Mouse (Mus musculus) CH12.LX (cell line): ENCODE data around the gene Yap1. TPM values are rescaled to one million over a fixed set of nuclear protein-coding genes. Genes with fewer than 3 reads are reported as not detected.

Experiments
- DNase-seq: peaks from one replicate; pipeline ENCODE4 v3.0.0-alpha.2; 2013; ENCODE audit errors: extremely low read depth
- H3K27ac ChIP-seq: 2 replicates; pipeline ENCODE4 v1.5.1; 2012; ENCODE audit warnings: low read depth, mild to moderate bottlenecking, control low read depth, moderate library complexity; ENCODE audit not compliant: insufficient read depth
- H3K27me3 ChIP-seq: replicated peaks from 2 replicates; pipeline ENCODE3; 2012; ENCODE audit warnings: inconsistent platforms
- H3K36me3 ChIP-seq, 2 experiments: replicated peaks in 1 of 2; 2 replicates each; pipeline versions ENCODE3 to v1.6.1; 2012; ENCODE audit warnings: inconsistent platforms in 1 of 2, low read length in 1 of 2, mild to moderate bottlenecking in 1 of 2, mixed read lengths in 1 of 2, moderate library complexity in 1 of 2; ENCODE audit not compliant: control insufficient read depth in 1 of 2, insufficient read depth in 1 of 2
- H3K4me1 ChIP-seq, 2 experiments: 2 replicates each; pipeline ENCODE4 v1.6.1; 2012; ENCODE audit warnings: inconsistent platforms in 1 of 2, moderate library complexity in 1 of 2; ENCODE audit not compliant: insufficient read depth in 2 of 2, control insufficient read depth in 1 of 2
- H3K4me2 ChIP-seq: 2 replicates; pipeline ENCODE4 v1.6.1; 2012; ENCODE audit warnings: low read depth, mild to moderate bottlenecking, control low read depth; ENCODE audit not compliant: poor library complexity, insufficient read depth, severe bottlenecking
- H3K4me3 ChIP-seq, 3 experiments: fragments of 150-350 bp in 1 of 3; sonication (generic) in 1 of 3; replicated peaks in 1 of 3; 2 replicates each; pipeline versions ENCODE3 to v1.5.1; 2011 to 2012; ENCODE audit warnings: low read depth in 2 of 3, low read length in 2 of 3, mild to moderate bottlenecking in 2 of 3, moderate library complexity in 2 of 3, control low read depth in 1 of 3, improper control_type of control experiment in 1 of 3, inconsistent platforms in 1 of 3, mixed read lengths in 1 of 3; ENCODE audit not compliant: poor library complexity in 1 of 3
- H3K79me2 ChIP-seq: replicated peaks from 2 replicates; pipeline ENCODE4 v1.6.1; 2012; ENCODE audit warnings: mild to moderate bottlenecking, moderate library complexity; ENCODE audit not compliant: control insufficient read depth, poor library complexity, insufficient read depth, severe bottlenecking; ENCODE audit errors: extremely low read depth
- H3K9ac ChIP-seq: 2 replicates; pipeline ENCODE4 v1.6.1; 2012; ENCODE audit warnings: low read depth, mild to moderate bottlenecking, control low read depth, moderate library complexity; ENCODE audit not compliant: insufficient read depth
- H3K9me3 ChIP-seq: replicated peaks from 2 replicates; pipeline ENCODE3; 2012; ENCODE audit warnings: low read length, inconsistent platforms, mixed read lengths
- CHD1 ChIP-seq: IDR thresholded peaks from 2 replicates; pipeline ENCODE4 v1.6.1; 2012; ENCODE audit warnings: low read depth, low read length, improper control_type of control experiment, inconsistent platforms
- CHD2 ChIP-seq: IDR thresholded peaks from 2 replicates; pipeline ENCODE4 v1.6.1; 2011; ENCODE audit warnings: low read length, improper control_type of control experiment
- CTCF ChIP-seq, 2 experiments: IDR thresholded peaks in 1 of 2; conservative IDR thresholded peaks in 1 of 2; 2 replicates each; pipeline ENCODE4 v1.5.1; 2011 to 2012; ENCODE audit warnings: low read depth in 2 of 2, low read length in 2 of 2, improper control_type of control experiment in 1 of 2, inconsistent platforms in 1 of 2, mild to moderate bottlenecking in 1 of 2, moderate library complexity in 1 of 2
- E2F4 ChIP-seq: IDR thresholded peaks from 2 replicates; pipeline ENCODE4 v1.6.1; 2011; ENCODE audit warnings: low read depth, low read length, improper control_type of control experiment; ENCODE audit not compliant: insufficient replicate concordance
- EP300 ChIP-seq: IDR thresholded peaks from 2 replicates; pipeline ENCODE4 v1.6.1; 2011; ENCODE audit warnings: low read length, improper control_type of control experiment
- ETS1 ChIP-seq: conservative IDR thresholded peaks from 2 replicates; pipeline ENCODE4 v1.6.1; 2012; ENCODE audit warnings: low read depth, mild to moderate bottlenecking, inconsistent platforms, low read length, improper control_type of control experiment, moderate library complexity
- GABPA ChIP-seq: IDR thresholded peaks from 2 replicates; pipeline ENCODE4 v1.6.1; 2012; ENCODE audit warnings: low read depth, low read length, improper control_type of control experiment, inconsistent platforms; ENCODE audit not compliant: insufficient replicate concordance
- HCFC1 ChIP-seq: IDR thresholded peaks from 2 replicates; pipeline ENCODE4 v1.6.1; 2012; ENCODE audit warnings: low read depth, mild to moderate bottlenecking, inconsistent platforms, low read length, improper control_type of control experiment
- IRF4 ChIP-seq: IDR thresholded peaks from 2 replicates; pipeline ENCODE4 v1.6.1; 2014; ENCODE audit warnings: low read depth, mild to moderate bottlenecking, inconsistent platforms, low read length, improper control_type of control experiment
- JUN ChIP-seq: IDR thresholded peaks from 2 replicates; pipeline ENCODE4 v1.6.1; 2011; ENCODE audit warnings: low read depth, mild to moderate bottlenecking, low read length, improper control_type of control experiment, moderate library complexity; ENCODE audit not compliant: insufficient read depth
- JUND ChIP-seq: conservative IDR thresholded peaks from 2 replicates; pipeline ENCODE4 v1.6.1; 2011; ENCODE audit warnings: low read depth, low read length, improper control_type of control experiment
- MAFK ChIP-seq: IDR thresholded peaks from 2 replicates; pipeline ENCODE4 v1.6.1; 2011; ENCODE audit warnings: low read length, improper control_type of control experiment; ENCODE audit not compliant: insufficient replicate concordance
- MAX ChIP-seq: IDR thresholded peaks from 2 replicates; pipeline ENCODE4 v1.6.1; 2011; ENCODE audit warnings: low read length, improper control_type of control experiment
- MXI1 ChIP-seq: IDR thresholded peaks from 2 replicates; pipeline ENCODE4 v1.6.1; 2011; ENCODE audit warnings: mild to moderate bottlenecking, low read depth, low read length, improper control_type of control experiment
- POLR2A ChIP-seq: IDR thresholded peaks from 2 replicates; pipeline ENCODE4 v1.6.1; 2011; ENCODE audit warnings: low read depth, mild to moderate bottlenecking, improper control_type of control experiment, low read length
- POLR2AphosphoS2 ChIP-seq: IDR thresholded peaks from 2 replicates; pipeline ENCODE4 v1.6.1; 2011; ENCODE audit warnings: low read depth, low read length, improper control_type of control experiment
- RAD21 ChIP-seq: IDR thresholded peaks from 2 replicates; pipeline ENCODE4 v1.6.1; 2011; ENCODE audit warnings: low read depth, mild to moderate bottlenecking, low read length, improper control_type of control experiment, moderate library complexity
- RCOR1 ChIP-seq: conservative IDR thresholded peaks from 2 replicates; pipeline ENCODE4 v1.6.1; 2012; ENCODE audit warnings: low read depth, mild to moderate bottlenecking, inconsistent platforms, low read length, improper control_type of control experiment
- SIN3A ChIP-seq: IDR thresholded peaks from 2 replicates; pipeline ENCODE4 v1.6.1; 2012; ENCODE audit warnings: low read length, improper control_type of control experiment, inconsistent platforms
- SMC3 ChIP-seq: IDR thresholded peaks from 2 replicates; pipeline ENCODE4 v1.6.1; 2011; ENCODE audit warnings: low read depth, low read length, improper control_type of control experiment
- TBP ChIP-seq: conservative IDR thresholded peaks from 2 replicates; pipeline ENCODE4 v1.6.1; 2011; ENCODE audit warnings: low read depth, low read length, improper control_type of control experiment
- ZC3H11A ChIP-seq: IDR thresholded peaks from 2 replicates; pipeline ENCODE4 v1.6.1; 2012; ENCODE audit warnings: low read depth, mild to moderate bottlenecking, inconsistent platforms, low read length, improper control_type of control experiment
- dilution Hi-C: fragments of 300-500 bp; cut with MboI; formaldehyde crosslinking; loops from 2 replicates; pipeline ENCODE4 v1.14.3; 2020; ENCODE audit warnings: low sequenced_read_pairs; ENCODE audit not compliant: extremely low pct_unique_long_range_greater_than_20kb, extremely low pct_ligation_motif_present
- in situ Hi-C: fragments of 300-500 bp; cut with MboI; formaldehyde crosslinking; loops from 3 replicates; pipeline ENCODE4 v1.14.3; 2019; ENCODE audit warnings: low sequenced_read_pairs, low pct_ligation_motif_present, low pct_unique_long_range_greater_than_20kb, mixed read lengths
- polyA plus RNA-seq: library from polyadenylated mRNA; unstranded; fragments of >175 nt; gene quantifications from 2 replicates; pipeline ENCODE4 v1.2.1, GENCODE M21; 2012; ENCODE audit warnings: low read depth; ENCODE audit not compliant: insufficient read length
- total RNA-seq, 2 experiments: library from RNA; depleted of rRNA; stranded (reverse); fragments of 300-350 nt in 1 of 2; fragments of >200 nt in 1 of 2; gene quantifications; 2 replicates each; pipeline ENCODE4 v1.2.3; 2012 to 2014

Yap1 gene
- total and polyA plus RNA-seq, 3 experiments: 0.06 TPM; not detected in 2

GRCm38 (mm10) chr9:7902311-7902710 is 102.1 kb downstream of the Yap1 start:
- TF ChIP-seq GABPA (no peak), HCFC1 (no peak), MXI1 (no peak), POLR2A (no peak), JUND (no peak), RCOR1 (no peak), POLR2AphosphoS2 (no peak), CHD1 (no peak), CTCF (conservative IDR thresholded peaks at IDR 0.05 in 1 of 2, IDR thresholded peaks at IDR 0.05 in 1 of 2; ENCODE audit: low read depth in 2 of 2, low read length in 2 of 2) (no peak), CHD2 (no peak), E2F4 (no peak), SMC3 (no peak), MAFK (no peak)
- Histone ChIP-seq H3K27ac (no peak overlapping the region), H3K9ac (no peak overlapping the region), H3K27me3 (no peaks in the 10 kb centered on the region), H3K4me1 (peaks cover 0 to 9% of the 10 kb centered on the region in 2 experiments; a peak in 1 of 4 replicates), H3K9me3 (peaks cover 2% of the 10 kb centered on the region), H3K4me2 (no peak overlapping the region), H3K36me3 (no peaks in the 10 kb centered on the region), H3K4me3 (no peak overlapping the region), H3K79me2 (no peaks in the 10 kb centered on the region)
- no peak for DNase-seq
- dilution Hi-C loops (no loop called here), in situ Hi-C loops (no loop called here)

- no peak for DNase-seq
- no peaks in the 10 kb centered on the region for H3K27me3 ChIP-seq
- no peak overlapping the region for H3K9ac ChIP-seq
- no peaks in the 10 kb centered on the region for H3K79me2 ChIP-seq
- no peak overlapping the region for H3K4me3 ChIP-seq
- H3K27ac ChIP-seq: no peak overlapping the region
- dilution Hi-C loops: no loop called here
- H3K36me3 ChIP-seq: no peaks in the 10 kb centered on the region
- peaks cover 3 to 13% of the 10 kb centered on the region in 2 experiments; a peak in 3 of 4 replicates for H3K4me1 ChIP-seq
- no peak overlapping the region for H3K4me2 ChIP-seq
- in situ Hi-C loops: no loop called here
- peaks cover 2% of the 10 kb centered on the region for H3K9me3 ChIP-seq
- no peak for TF ChIP-seq MAFK
- no peak for TF ChIP-seq JUN
- TF ChIP-seq ZC3H11A: no peak
- TF ChIP-seq CTCF (conservative IDR thresholded peaks at IDR 0.05 in 1 of 2, IDR thresholded peaks at IDR 0.05 in 1 of 2; ENCODE audit: low read depth in 2 of 2, low read length in 2 of 2): no peak
- no peak for TF ChIP-seq RAD21
- no peak for TF ChIP-seq JUND
- TF ChIP-seq POLR2AphosphoS2: no peak
- TF ChIP-seq IRF4: no peak
- no peak for TF ChIP-seq ETS1
- no peak for TF ChIP-seq SIN3A
- no peak for TF ChIP-seq TBP
- TF ChIP-seq EP300: no peak
- no peak for TF ChIP-seq HCFC1
- TF ChIP-seq MAX: no peak
Observed at GRCm38 (mm10) chr9:7900965-7901364, 103.4 kb downstream of the Yap1 start.
